Mouse (Mus musculus) heart, adult 18-20 months (tissue): ENCODE results near the gene Gucy2c. TPM values are rescaled to one million over a fixed set of nuclear protein-coding genes. Genes with fewer than 3 reads are reported as not detected.

ENCODE experiments used
- DNase-seq, 2 experiments: peaks; one replicate each; pipeline ENCODE4 v3.0.0; 2021 to 2022; ENCODE audit warnings: mixed read lengths in 1 of 2
- total RNA-seq, 2 experiments: library from RNA; stranded (reverse); gene quantifications; 2 replicates each; pipeline ENCODE4 v1.2.3; 2021

The Gucy2c gene
- total RNA-seq, 2 experiments from 2014 or later, result not detected

DNA sequence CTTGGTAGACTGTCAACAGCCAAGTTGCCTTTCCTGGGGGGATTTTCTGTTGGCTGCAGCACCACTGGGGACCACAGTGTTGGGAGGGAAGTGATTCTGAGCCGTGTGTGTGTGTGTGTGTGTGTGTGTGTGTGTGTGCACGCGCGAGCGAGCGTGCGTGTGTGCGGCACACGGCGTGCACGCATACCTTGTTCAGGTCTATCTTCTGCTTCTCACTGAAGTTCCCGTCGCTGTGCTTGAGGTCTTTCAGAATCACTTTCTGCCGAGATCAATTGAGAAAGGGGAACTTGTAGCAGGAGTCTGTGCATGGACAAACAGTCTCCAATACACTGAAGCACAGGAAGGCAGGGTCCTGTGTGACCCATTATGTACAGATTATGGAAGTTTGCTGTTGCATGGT is 53.4 kb downstream of the Gucy2c start:
- DNase-seq, result no peak

DNA sequence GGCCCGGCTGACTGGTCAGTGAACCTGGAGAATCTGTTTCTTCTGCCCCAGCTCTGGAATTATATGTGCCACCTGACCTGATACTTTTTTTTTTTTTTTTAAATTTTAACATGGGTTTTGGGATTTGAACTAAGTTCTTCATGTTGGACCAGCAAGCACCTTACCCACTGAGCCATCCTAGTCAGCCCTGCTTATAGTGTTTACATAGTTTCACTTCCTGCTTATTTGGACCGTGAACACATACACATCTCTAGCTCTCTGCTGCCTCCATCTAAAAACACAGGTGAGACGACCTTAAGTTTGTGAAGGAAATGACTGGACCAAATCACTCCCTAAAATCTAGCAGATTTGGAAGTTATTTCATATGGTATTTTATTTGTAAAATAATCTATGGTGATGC is 58.4 kb downstream of the Gucy2c start:
- no peak for DNase-seq

DNA sequence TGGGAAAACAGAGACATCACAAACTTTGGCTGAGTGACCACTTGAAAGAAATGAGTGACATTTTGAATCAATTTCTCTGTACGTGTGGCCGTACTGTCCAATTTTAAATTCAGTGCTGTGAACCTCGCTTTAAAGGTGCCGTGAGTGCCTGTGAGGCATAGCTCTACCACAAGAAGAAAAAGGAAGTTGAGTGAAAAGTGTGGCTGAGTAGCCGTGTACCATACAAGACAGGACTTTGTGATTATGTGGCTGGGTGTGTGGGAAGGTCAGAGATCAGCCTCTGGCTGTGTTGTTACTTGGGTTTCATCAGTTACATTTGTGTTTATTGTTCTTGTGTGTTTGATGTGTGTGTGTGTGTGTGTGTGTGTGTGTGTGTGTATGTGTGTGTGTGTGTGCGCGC is 59.0 kb downstream of the Gucy2c start:
- no peak for DNase-seq

DNA sequence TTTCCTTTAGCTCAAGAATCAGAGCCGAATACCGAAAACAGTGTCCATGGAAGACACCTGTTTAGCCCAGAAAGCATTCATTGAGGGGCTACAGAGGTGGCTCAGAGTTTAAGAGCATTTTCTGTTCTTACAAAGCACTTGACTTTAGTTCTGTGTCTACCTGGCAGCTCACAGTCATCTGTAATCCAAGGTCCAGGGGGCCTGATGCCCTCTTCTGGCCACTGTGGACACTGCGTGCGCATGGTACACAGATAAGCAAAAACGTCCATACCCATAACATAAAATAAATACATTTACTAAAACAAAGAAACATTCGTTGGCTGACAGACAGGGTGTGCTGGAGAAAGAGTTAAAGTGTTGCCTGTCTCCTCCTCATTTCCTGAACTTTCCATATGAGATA is 59.6 kb downstream of the Gucy2c start:
- DNase-seq, result peak; percentile 39 to 75

DNA sequence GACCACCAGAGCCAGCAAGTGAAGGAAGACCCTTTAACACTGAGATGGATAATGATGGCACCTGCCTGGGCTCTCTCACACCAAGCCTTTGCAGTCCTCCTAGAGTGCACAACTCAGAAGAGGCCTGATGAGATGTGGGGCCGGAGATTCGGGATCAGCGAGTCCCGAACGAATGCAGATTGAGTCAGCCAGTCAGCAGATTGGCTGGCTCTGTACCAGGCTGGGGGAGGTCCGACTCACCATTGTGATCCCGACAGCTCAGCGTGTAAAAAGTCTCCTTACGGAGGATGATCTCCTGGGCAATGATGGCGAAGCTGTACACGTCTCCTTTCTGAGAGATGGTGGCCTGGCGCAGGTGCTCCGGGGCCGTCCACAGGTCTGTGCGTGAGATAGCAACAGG is 61.1 kb downstream of the Gucy2c start:
- no peak for DNase-seq

DNA sequence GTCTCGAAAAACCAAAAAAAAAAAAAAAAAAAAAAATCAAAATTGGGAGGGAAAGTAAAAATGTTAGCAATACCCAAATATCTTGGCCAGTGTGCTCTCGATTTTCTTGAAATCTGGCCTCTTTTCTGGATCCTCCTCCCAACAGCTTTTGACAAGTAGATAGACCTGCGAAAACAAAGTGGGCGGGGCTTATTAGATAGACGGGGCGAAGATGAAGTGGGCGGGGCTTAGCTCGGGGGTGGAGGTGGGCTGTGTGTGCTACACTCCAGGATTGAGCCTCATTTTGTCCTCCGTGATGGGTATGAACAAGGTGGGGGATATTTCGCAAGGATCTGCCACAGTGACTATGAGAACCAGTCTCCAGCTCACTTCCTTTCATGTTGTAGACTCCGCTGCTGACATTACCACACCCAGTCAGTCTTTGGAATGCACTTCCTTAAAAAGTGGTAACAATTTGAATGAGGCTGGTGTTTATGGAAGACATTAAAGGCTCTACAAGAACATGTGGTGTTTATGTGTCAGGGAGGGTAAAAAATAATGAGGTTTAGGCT is 65.6 kb downstream of the Gucy2c start:
- no peak for DNase-seq

DNA sequence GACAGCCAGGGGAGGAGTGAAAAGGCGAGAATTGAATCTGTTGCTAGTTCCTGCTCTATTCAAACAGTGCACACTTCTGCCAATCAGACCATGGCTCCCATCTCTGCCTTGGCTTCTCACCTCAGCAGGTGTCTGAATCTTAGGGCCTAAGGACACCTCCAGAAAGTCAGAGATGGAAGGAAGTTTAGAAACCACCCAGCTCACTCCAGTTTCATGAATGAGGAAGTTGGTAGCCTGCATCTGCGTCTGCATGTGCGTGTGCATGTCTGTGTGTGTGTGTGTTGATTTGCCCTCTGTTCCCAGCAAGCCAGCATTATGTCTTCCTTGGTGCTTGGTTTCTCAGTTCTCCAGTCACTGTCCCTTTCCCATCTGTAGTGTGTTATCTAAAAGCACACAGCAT is 67.5 kb downstream of the Gucy2c start:
- DNase-seq, result peak in 1 of 2 experiments; percentile 12

DNA sequence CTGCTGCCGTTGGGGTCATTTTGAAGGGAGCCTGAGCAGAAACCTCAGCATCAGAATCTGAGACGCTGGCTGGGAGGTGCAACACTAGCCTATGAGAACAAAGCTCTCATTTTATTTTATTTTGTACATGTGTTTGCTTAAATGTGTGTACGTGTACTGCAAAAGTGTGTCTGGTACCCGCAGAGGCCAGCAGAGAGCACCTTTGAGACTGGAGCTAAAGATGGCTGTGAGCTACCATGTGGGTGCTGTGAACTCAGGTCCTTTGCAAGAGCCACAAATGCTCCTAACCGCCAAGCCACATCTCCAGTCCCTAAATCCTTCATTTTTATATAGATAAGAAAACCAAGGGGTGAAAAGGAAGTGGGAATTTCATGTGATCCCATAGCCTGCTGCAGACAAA is 71.2 kb downstream of the Gucy2c start:
- no peak for DNase-seq

DNA sequence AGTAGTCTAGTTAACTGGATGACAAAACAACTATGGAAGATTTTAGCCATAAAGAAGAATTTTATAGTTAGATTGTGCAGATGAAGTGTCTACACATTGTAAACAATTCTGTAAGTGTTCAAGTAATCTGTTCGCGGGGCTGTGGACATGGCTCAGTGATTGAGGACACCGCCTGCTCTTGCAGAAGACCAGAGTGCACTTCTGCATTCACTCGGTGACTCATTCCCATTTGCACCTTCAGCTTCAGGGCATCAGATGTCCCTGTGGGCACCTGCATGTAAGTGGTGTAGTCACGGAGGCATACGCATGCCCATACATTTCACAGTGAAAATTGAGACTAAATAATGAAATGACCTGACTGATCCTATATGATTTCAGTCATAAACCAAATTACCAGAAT is 73.0 kb downstream of the Gucy2c start:
- DNase-seq, result no peak

DNA sequence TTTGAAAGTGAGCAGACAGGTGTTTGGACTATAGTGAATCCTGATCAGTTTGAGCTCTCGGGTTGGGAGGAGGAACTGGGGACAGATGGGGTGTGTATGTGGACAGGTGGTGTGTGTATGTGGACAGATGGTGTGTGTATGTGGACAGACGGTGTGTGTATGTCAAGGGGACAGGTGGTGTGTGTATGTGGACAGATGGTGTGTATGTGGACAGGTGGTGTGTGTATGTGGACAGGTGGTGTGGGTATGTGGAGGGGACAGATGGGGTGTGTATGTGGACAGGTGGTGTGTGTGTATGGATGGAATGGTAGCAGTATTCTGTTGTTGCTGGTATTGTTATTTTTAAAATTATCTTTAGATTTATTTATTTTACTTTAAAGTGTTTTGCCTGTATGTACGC is 79.7 kb downstream of the Gucy2c start:
- no peak for DNase-seq

DNA sequence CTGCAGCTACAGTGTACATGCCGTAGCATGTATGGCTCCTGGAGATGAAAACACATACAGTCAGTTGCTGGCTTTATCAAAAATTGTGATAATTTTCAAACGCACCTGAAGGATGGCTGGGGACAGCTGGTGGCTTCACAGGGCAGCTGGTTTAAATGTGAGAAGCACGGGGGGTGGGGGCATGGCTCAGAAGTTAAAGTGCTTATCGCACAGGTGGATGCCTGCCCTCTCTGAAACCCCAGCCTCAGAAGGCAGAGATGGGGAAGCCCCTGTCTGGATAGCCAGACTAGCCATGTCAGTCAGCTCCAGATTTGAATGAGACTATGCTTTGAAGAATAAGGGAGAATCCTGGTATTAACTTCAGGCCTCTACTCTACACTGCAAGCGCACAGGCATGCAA is 80.4 kb downstream of the Gucy2c start:
- no peak for DNase-seq

DNA sequence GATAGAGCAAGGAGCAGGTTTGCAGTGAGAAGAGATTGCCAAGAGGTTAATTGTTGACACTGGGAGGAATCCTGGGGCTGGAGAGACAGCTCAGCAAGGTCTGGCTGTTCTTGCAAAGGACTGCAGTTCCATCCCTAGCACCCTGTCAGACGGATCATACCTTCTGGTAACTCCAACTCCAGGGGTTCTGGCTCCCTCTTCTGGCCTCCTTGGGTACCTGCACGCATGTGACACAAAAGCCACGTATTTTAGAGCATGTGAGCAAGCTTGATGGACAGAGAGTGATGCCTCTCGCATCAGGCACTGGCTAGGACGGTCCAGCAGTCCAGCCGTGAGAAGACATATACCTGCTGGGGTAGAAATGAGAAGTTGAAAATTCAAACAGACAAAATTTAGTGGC is 90.3 kb downstream of the Gucy2c start:
- no peak for DNase-seq

DNA sequence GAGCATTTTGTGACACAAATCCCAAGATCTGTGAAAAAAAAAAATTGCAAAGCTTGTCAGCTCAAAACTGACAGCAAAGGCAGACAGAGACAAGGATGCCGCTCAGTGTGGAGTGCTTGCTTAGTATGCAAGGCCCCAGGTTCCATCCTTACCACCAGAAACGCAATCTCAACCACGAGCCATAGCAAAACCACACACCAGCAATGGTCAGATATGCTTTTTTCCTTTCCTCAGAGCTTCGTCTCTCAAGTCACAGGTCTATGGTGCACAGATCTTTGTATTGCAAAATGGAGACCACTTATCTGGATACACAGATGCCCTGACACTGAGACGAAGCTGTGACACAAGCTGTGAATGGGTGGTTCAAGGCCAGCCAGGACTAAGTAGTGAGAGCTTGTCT is 91.0 kb downstream of the Gucy2c start:
- no peak for DNase-seq

DNA sequence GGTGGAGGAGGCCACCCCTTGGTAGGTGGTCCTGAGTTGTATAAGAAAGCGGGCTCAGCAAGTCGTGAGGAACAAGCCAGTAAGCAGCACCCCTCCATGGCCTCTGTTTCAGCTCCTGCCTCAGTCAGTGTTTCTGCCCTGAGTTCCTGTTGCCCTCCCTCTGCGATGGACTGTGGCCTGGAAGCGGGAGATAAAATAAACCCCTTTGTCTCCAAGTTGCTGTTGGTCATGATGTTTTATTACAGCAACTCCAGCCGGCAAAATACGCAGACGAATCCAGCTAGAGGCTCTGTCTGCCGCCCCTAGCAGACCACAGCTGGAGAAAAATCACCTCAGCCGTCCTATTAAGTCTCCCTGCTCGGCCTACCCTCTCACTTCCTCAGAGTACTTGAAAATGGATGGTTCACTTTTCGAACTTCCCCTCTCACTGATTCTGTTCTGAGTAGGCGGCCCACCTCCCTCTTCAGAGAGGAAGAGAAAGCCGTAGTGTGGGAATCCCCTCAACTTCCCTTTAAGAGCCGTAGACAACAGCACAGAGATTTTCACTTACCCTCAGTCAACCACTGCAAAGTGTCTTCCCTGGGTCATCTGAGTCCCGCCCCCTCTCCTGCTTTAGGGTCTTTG is 91.7 kb downstream of the Gucy2c start:
- DNase-seq, result peak in 1 of 2 experiments; percentile 66

DNA sequence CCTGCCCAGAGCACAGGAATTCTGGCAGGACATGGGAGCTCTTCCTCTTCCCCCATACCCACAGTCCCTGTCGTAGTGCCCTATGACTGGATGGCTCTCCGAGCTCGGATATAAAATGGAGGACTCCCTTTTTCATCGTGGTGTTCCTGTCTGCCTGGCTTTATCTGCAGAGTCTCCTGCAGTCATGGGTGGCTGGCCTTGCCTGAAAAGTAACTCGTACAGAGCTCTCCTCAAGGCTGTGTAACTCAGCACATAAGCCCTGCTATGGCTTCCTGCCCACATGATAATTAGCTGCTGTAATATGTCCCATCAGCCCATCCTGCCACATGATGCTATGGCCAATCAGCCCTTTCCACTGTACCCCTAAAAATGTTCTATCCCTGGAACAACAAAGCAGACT is 96.1 kb downstream of the Gucy2c start:
- DNase-seq, result no peak

DNA sequence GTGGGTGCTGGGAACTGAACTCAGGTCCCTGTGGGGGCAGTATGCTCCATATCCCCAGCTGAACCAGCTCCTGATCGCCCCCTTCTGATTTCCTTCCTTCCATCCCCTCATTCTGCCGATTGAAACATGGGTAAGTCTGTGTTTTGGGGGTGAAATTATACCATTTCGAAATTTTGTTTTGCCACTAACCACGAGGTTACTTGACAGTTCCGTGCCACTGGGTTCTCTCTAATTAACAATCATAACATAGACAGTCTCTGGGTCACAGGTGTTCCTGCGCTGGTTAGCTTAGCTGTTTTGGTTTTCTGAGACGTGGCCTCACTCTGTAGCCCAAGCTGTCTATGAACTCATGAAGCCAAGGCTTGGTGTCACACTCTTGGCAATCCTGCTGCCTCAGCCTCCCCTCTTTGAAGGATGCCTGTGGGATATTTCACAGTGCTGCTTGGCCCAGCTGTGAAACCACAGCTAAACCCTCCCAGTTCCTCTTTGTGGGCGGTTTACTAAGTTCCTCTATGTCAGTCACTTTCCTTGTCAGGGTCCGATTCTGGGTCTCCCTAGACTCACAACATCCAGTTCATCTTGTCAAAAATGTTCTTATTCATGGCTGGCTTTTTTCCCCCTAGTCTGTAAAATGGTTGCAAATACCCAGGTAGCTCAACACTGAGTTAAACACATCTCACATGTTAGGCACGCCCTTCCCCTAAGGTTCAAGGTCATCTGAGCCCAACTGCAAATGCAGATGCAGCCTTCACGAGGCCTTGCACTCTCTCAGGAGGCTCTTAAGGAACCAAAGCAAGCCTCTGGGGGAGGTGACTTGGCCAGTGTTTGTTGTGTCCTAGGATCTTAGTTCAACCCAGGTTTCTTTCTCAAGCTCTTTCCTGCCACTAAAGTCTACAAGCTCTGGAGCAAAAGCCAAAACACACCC is 97.9 kb downstream of the Gucy2c start:
- DNase-seq, result peak; percentile 23 to 63

DNA sequence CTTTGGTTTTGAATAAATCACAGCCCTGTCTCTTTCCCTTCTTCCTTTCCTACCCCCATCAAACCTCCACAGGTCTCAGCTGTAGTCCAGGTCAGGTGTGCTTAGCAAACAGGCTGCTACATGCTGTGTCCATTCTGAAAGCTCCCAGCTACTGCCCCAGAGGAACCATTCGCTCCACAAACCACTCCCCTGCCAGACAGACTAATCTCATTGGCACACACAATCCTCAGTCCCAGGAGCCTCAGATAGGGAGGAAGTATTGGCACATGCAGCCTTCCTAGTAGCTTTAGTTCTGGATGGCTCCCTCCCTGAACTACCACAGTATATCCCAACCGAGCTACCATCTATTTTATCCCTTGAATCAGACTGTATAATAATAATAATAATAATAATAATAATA is 102.2 kb downstream of the Gucy2c start:
- DNase-seq, result peak in 1 of 2 experiments; percentile 22

DNA sequence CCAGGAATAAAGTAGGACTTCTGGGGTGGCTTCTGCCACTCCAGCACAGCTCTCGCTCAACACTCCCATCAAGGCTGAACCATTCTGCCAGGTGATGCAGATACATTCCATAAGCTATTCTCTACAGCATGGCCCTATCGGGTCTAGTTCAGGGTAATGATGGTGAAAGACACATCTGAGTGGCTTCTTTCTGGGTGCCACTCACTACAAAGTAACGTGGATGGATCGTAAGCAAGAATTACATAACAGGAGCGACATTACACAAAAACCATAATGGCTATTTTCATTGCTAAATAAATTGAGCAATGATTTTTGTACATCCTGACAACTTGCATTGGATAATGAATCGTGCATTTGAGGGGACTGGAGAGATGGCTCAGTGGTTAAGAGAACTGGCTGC is 106.6 kb downstream of the Gucy2c start:
- no peak for DNase-seq

DNA sequence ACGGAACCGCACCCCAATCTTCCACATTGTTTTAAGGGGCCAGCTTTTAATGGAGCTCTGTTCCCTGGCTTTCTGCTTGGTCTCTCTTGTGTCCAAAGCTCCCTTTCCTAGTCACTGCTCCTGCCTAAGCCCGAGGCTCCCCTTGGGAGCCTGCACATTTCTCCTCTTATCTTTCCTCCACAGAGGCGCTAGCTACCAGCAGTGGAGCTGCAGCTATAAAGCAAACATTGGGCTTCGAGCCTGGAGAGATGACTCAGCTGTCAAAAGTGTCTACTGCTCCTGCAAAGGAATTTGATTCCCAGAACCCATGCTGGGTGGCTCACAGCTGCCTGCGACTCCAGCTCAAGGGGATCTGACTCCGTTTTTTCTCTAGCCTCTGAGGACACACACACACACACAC is 109.1 kb downstream of the Gucy2c start:
- DNase-seq, result peak; percentile 81 to 85

DNA sequence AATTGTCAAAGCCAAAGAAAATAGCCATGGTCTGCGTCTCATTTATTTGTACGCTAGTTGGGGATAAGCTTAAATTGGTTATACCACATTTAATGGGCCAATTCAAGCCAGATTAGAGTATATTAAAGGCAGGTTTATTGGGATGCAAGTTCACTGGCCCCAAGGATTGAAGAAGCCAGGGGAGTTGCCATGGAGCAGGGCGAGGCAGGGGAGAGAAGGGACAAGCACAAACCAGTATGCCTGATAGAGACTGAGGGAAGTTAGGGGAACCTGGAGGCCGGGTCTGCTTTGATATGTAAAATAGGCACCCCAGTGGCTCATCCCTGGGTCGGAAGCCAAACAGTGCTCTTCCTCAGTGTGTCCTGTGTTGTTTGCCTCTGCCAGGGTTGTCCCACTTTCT is 112.3 kb downstream of the Gucy2c start:
- DNase-seq, result no peak

DNA sequence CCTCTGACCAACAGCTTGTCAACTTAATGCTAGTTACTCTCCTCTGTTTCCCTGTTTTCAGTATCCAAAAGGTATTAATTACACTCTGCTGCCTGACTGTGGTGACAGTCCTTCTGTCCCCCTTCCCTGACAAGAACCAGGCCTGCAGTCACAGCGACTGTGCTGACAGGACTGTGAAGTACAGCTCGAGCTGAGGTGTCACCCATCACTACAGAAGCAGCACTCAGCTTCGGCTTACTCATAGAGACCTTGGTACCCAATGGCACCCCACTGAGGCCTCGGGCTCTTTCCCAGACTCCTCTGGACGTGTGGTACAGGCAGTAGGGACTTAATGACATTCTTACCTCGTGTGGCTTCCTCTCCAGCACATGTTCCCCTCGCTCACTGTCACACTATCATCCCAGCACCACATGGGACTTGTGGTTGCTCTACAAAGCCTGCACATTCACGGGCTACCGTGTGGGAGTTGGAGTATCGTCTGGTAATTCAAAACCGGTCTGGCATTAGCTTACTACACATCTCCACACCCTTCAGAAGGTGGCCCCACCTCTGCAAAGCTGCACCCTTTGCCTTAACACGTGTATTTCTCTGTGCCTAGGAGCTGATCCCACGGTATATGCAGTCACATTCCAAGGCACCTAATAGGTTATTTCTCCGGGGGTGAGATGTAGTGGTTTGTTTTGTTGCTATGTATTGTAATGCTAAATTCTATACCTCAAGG is 113.1 kb downstream of the Gucy2c start:
- no peak for DNase-seq

DNA sequence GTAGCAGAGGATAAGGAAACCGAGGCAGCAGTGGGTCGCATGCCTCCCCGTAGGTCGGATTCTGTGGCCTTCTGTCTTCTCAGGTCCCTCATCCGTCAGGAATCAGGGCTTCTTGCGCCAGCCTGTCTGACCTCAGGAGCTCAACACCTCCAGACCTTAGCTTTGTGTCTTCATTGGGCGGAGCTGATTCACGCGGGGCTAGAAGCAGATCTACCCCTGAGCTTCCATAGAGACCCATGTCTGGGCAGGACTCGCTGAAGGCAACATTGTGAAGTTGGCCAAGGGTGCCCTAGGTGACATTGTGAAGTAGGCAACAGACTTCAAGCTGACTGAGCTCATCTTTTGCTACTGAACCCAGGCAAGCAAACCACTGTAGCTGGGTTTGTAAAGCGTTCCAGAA is 119.5 kb downstream of the Gucy2c start:
- no peak for DNase-seq

DNA sequence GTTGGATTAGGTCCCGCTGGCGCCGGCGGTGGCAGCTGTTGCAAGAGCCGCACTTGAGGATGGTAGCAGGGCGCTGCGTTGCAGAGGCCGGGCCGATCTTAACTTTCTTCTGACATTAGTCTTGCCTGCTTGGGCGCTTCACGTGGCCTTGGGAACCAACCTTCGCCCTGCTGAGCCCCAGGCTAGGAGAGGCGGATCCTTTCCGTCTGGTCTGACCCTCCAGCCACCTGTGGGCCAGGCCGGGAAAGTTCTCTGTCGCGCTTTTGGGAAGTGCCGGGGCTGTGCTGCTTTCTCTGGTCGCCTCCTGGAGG is 119.9 kb downstream of the Gucy2c start, which contains the start of gene Plbd1:
TSS of gene Plbd1 (minus strand) at position 223 of the 311 bp plus-strand sequence.
- DNase-seq, result peak; percentile 78 to 84
